Mouse (Mus musculus): ENCODE results near the gene Hoxa3. TPM values are rescaled to one million over a fixed set of nuclear protein-coding genes. Genes with fewer than 3 reads are reported as not detected.

The Hoxa3 gene
- total and polyA plus RNA-seq, 2 experiments from 2014 or later: 1.6 TPM; not detected in 1

- no peak for ATAC-seq (ENCODE audit: low FRiP score)
- no peak for DNase-seq (ENCODE audit: low spot score)
- Histone ChIP-seq H3K4me1 (ENCODE audit: insufficient read depth, low read length) (no peaks in the 10 kb centered on the region), H3K9me3 (ENCODE audit: low read length) (no peaks in the 10 kb centered on the region), H3K27ac (ENCODE audit: low read depth, low read length) (no peak overlapping the region), H3K4me2 (ENCODE audit: low read depth, low read length, poor library complexity, severe bottlenecking) (no peak overlapping the region), H3K27me3 (ENCODE audit: insufficient read depth, low read length) (peaks cover 97% of the 10 kb centered on the region), H3K4me3 (ENCODE audit: low read depth, low read length) (no peak overlapping the region), H3K9ac (replicated peaks; ENCODE audit: low read length, poor library complexity, severe bottlenecking) (no peak overlapping the region), H3K36me3 (ENCODE audit: insufficient read depth, low read length) (no peaks in the 10 kb centered on the region)
- WGBS: 5% methylated on average over 23 of the region's 23 CpGs
- TF ChIP-seq CTCF (IDR thresholded peaks at IDR 0.05): no peak
Measured at GRCm38 (mm10) chr6:52217895-52218642, 4.9 kb upstream of the Hoxa3 start.

- ATAC-seq (ENCODE audit: low FRiP score): no peak
- Histone ChIP-seq H3K9me3 (ENCODE audit: low read length) (no peaks in the 10 kb centered on the region), H3K36me3 (ENCODE audit: insufficient read depth, low read length) (no peaks in the 10 kb centered on the region), H3K4me1 (ENCODE audit: insufficient read depth, low read length) (no peaks in the 10 kb centered on the region), H3K27me3 (ENCODE audit: insufficient read depth, low read length) (peaks cover 98% of the 10 kb centered on the region), H3K4me3 (ENCODE audit: low read depth, low read length) (0 out of 2 replicates have a peak overlapping the region, but pooled peaks have one; percentile 2), H3K9ac (replicated peaks; ENCODE audit: low read length, poor library complexity, severe bottlenecking) (no peak overlapping the region), H3K27ac (ENCODE audit: low read depth, low read length) (no peak overlapping the region), H3K4me2 (ENCODE audit: low read depth, low read length, poor library complexity, severe bottlenecking) (no peak overlapping the region)
- DNase-seq (ENCODE audit: low spot score): no peak
- no peak for TF ChIP-seq CTCF (IDR thresholded peaks at IDR 0.05)
- 1% methylated on average over 25 of the region's 25 CpGs for WGBS
Measured at GRCm38 (mm10) chr6:52217459-52217768, 4.3 kb upstream of the Hoxa3 start.

GRCm38 (mm10) chr6:52216691-52217458, 3.7 kb upstream of the Hoxa3 start:
- no peak for ATAC-seq (ENCODE audit: low FRiP score)
- H3K27ac ChIP-seq (ENCODE audit: low read depth, low read length): no peak overlapping the region
- no peak overlapping the region for H3K4me2 ChIP-seq (ENCODE audit: low read depth, low read length, poor library complexity, severe bottlenecking)
- no peak for TF ChIP-seq CTCF (IDR thresholded peaks at IDR 0.05)
- H3K4me1 ChIP-seq (ENCODE audit: insufficient read depth, low read length): no peaks in the 10 kb centered on the region
- DNase-seq (ENCODE audit: low spot score): no peak
- no peaks in the 10 kb centered on the region for H3K36me3 ChIP-seq (ENCODE audit: insufficient read depth, low read length)
- 0 out of 2 replicates have a peak overlapping the region, but pooled peaks have one; percentile 2 for H3K4me3 ChIP-seq (ENCODE audit: low read depth, low read length)
- peaks cover 96% of the 10 kb centered on the region for H3K27me3 ChIP-seq (ENCODE audit: insufficient read depth, low read length)
- H3K9me3 ChIP-seq (ENCODE audit: low read length): no peaks in the 10 kb centered on the region
- no peak overlapping the region for H3K9ac ChIP-seq (replicated peaks; ENCODE audit: low read length, poor library complexity, severe bottlenecking)
- WGBS: 3% methylated on average over 59 of the region's 60 CpGs

- 3% methylated on average over 30 of the region's 30 CpGs for WGBS
- no peak overlapping the region for H3K4me3 ChIP-seq (ENCODE audit: low read depth, low read length)
- no peak for TF ChIP-seq CTCF (IDR thresholded peaks at IDR 0.05)
- no peak for DNase-seq (ENCODE audit: low spot score)
- no peaks in the 10 kb centered on the region for H3K4me1 ChIP-seq (ENCODE audit: insufficient read depth, low read length)
- no peaks in the 10 kb centered on the region for H3K36me3 ChIP-seq (ENCODE audit: insufficient read depth, low read length)
- H3K27me3 ChIP-seq (ENCODE audit: insufficient read depth, low read length): peaks cover 99% of the 10 kb centered on the region
- H3K4me2 ChIP-seq (ENCODE audit: low read depth, low read length, poor library complexity, severe bottlenecking): no peak overlapping the region
- no peak for ATAC-seq (ENCODE audit: low FRiP score)
- no peaks in the 10 kb centered on the region for H3K9me3 ChIP-seq (ENCODE audit: low read length)
- H3K9ac ChIP-seq (replicated peaks; ENCODE audit: low read length, poor library complexity, severe bottlenecking): no peak overlapping the region
- H3K27ac ChIP-seq (ENCODE audit: low read depth, low read length): no peak overlapping the region
Measured at GRCm38 (mm10) chr6:52215771-52216535, 2.8 kb upstream of the Hoxa3 start.

- WGBS: 4% methylated on average over 3 of the region's 3 CpGs
- Histone ChIP-seq H3K4me3 (ENCODE audit: low read depth, low read length) (no peak overlapping the region), H3K9ac (replicated peaks; ENCODE audit: low read length, poor library complexity, severe bottlenecking) (no peak overlapping the region), H3K9me3 (ENCODE audit: low read length) (no peaks in the 10 kb centered on the region), H3K27ac (ENCODE audit: low read depth, low read length) (no peak overlapping the region), H3K4me1 (ENCODE audit: insufficient read depth, low read length) (no peaks in the 10 kb centered on the region), H3K4me2 (ENCODE audit: low read depth, low read length, poor library complexity, severe bottlenecking) (no peak overlapping the region), H3K27me3 (ENCODE audit: insufficient read depth, low read length) (peaks cover 97% of the 10 kb centered on the region), H3K36me3 (ENCODE audit: insufficient read depth, low read length) (no peaks in the 10 kb centered on the region)
- no peak for ATAC-seq (ENCODE audit: low FRiP score)
- TF ChIP-seq CTCF (IDR thresholded peaks at IDR 0.05): no peak
- DNase-seq (ENCODE audit: low spot score): no peak
Measured at GRCm38 (mm10) chr6:52215070-52215469, 1.9 kb upstream of the Hoxa3 start.
